Mouse (Mus musculus) liver, adult 2 months (tissue): ENCODE data around the gene Frem1.

Source experiments
- CTCF ChIP-seq: fragments of 200-500 bp; IDR thresholded peaks from 2 replicates; pipeline ENCODE4 v1.5.1; 2011; ENCODE audit warnings: low read depth, low read length, control low read depth
- POLR2A ChIP-seq: fragments of 200-500 bp; IDR thresholded peaks from 2 replicates; pipeline ENCODE4 v1.6.1; 2011; ENCODE audit warnings: low read length, control low read depth; ENCODE audit not compliant: insufficient read depth; ENCODE audit errors: extremely low read depth

- no peak for TF ChIP-seq CTCF
- no peak for TF ChIP-seq POLR2A
Measured at GRCm38 (mm10) chr4:82945572-82946275, 106.4 kb downstream of the Frem1 start.
